Mouse (Mus musculus) neural tube, embryonic 15.5 days (tissue): Measurements from ENCODE around the gene Galk2. TPM values are rescaled to one million over a fixed set of nuclear protein-coding genes. Genes with fewer than 3 reads are reported as not detected.

Source experiments
- polyA plus RNA-seq: library from polyadenylated mRNA; unstranded; fragments of >200 nt; fragmentation: Nextera tagmentation; extraction: Ambion mirVana; gene quantifications from 2 replicates; pipeline ENCODE4 v1.2.1, GENCODE M21; 2015

Gene Galk2
- polyA plus RNA-seq, 1 experiment from 2014 or later, result 34.1 TPM

Other genes with a start within 250 kb of the Galk2 start
- gene Cep152, start 234.0 kb upstream of the Galk2 start, polyA plus RNA-seq, result 2.1 and 2.8 TPM in 2 replicates
- 342 and 377 TPM in 2 replicates for gene Eid1, start 186.0 kb upstream of the Galk2 start, polyA plus RNA-seq
- gene Shc4, start 135.0 kb upstream of the Galk2 start, polyA plus RNA-seq, result 4.3 and 4.6 TPM in 2 replicates
- 23.0 and 26.1 TPM in 2 replicates for gene Secisbp2l, start 76.2 kb upstream of the Galk2 start, polyA plus RNA-seq
- 58.0 and 66.4 TPM in 2 replicates for gene Cops2, start within 50 bp of the Galk2 start, polyA plus RNA-seq
- 0.87 and 1.0 TPM in 2 replicates for gene Fgf7, start 175.5 kb downstream of the Galk2 start, polyA plus RNA-seq